Mouse (Mus musculus) limb, embryonic 14.5 days (tissue): ENCODE data around the gene Nhsl2. TPM values are rescaled to one million over a fixed set of nuclear protein-coding genes. Genes with fewer than 3 reads are reported as not detected.

ENCODE experiments used
- ATAC-seq: fragments of 200-750 bp; cut with Nextera tagmentation; 2 replicates; pipeline ENCODE4 v1.8.0; 2017; ENCODE audit warnings: low read depth, moderate number of reproducible peaks, moderate TSS enrichment; ENCODE audit not compliant: low FRiP score
- DNase-seq: peaks from one replicate; pipeline ENCODE4 v3.0.0-alpha.2; 2015; ENCODE audit warnings: low spot score
- H3K27ac ChIP-seq: fragments of 300-500 bp; sonication (generic); replicated peaks from 2 replicates; pipeline ENCODE4 v1.5.1; 2014; ENCODE audit warnings: low read depth, mild to moderate bottlenecking, low read length, moderate library complexity, mixed read lengths
- H3K27me3 ChIP-seq: fragments of 300-500 bp; sonication (generic); 2 replicates; pipeline ENCODE4 v1.6.1; 2014; ENCODE audit warnings: low read length, mixed read lengths; ENCODE audit not compliant: control insufficient read depth, insufficient read depth
- H3K36me3 ChIP-seq: fragments of 300-500 bp; sonication (generic); 2 replicates; pipeline ENCODE4 v1.6.1; 2014; ENCODE audit warnings: mild to moderate bottlenecking, low read length, moderate library complexity, mixed read lengths; ENCODE audit not compliant: control insufficient read depth, insufficient read depth
- H3K4me1 ChIP-seq: fragments of 300-500 bp; sonication (generic); 2 replicates; pipeline ENCODE4 v1.6.1; 2014; ENCODE audit warnings: antibody characterized with exemption, low read length, mixed read lengths; ENCODE audit not compliant: control insufficient read depth, insufficient read depth
- H3K4me2 ChIP-seq: fragments of 300-500 bp; sonication (generic); replicated peaks from 2 replicates; pipeline ENCODE4 v1.6.1; 2014; ENCODE audit warnings: low read depth, mild to moderate bottlenecking, low read length, moderate library complexity; ENCODE audit not compliant: severe bottlenecking
- H3K4me3 ChIP-seq: fragments of 300-500 bp; sonication (generic); replicated peaks from 2 replicates; pipeline ENCODE4 v1.5.1; 2014; ENCODE audit warnings: low read length
- H3K9ac ChIP-seq: fragments of 300-500 bp; sonication (generic); 2 replicates; pipeline ENCODE4 v1.6.1; 2014; ENCODE audit warnings: mild to moderate bottlenecking, low read depth, low read length, moderate library complexity; ENCODE audit not compliant: severe bottlenecking
- H3K9me3 ChIP-seq: fragments of 300-500 bp; sonication (generic); 2 replicates; pipeline ENCODE4 v1.6.1; 2016; ENCODE audit warnings: low read length; ENCODE audit not compliant: control insufficient read depth
- POLR2A ChIP-seq: fragments of 200-500 bp; IDR thresholded peaks from 2 replicates; pipeline ENCODE4 v1.8.0; 2012; ENCODE audit warnings: inconsistent platforms, mild to moderate bottlenecking, moderate library complexity, borderline replicate concordance; ENCODE audit not compliant: insufficient read depth, insufficient read length; ENCODE audit errors: extremely low read depth
- WGBS: fragments of 180-500 bp; shearing (Covaris S2); extraction: QIAGEN DNeasy Blood & Tissue Kit; methylation state at CpG from one replicate; pipeline ENCODE4 v1.1.7; 2014; 5-methylcytosine and 5-hydroxymethylcytosine counted together
- polyA plus RNA-seq, 2 experiments: library from polyadenylated mRNA; depleted of rRNA in 1 of 2; stranded (reverse) in 1 of 2; unstranded in 1 of 2; fragments of >200 nt; fragmentation: Nextera tagmentation in 1 of 2; extraction: Ambion mirVana in 1 of 2; gene quantifications; 2 replicates each; pipeline versions ENCODE4 v1.2.1 to v1.2.3; 2012 to 2014

Nhsl2 gene
- polyA plus RNA-seq, 2 experiments = 6.6 to 13.5 TPM

- no peak overlapping the region for H3K9ac ChIP-seq
- no peak overlapping the region for H3K4me3 ChIP-seq
- WGBS = 71% methylated on average over 7 of the region's 7 CpGs
- no peak for TF ChIP-seq POLR2A
- H3K4me1 ChIP-seq = no peaks in the 10 kb centered on the region
- no peak for DNase-seq
- no peaks in the 10 kb centered on the region for H3K9me3 ChIP-seq
- H3K27ac ChIP-seq = no peak overlapping the region
- H3K4me2 ChIP-seq = no peak overlapping the region
- no peaks in the 10 kb centered on the region for H3K36me3 ChIP-seq
- no peak for ATAC-seq
- H3K27me3 ChIP-seq = no peaks in the 10 kb centered on the region
These were observed 192.4 kb downstream of the Nhsl2 start for GRCm38 (mm10) chrX:102041562-102041961.

- no peak overlapping the region for H3K4me3 ChIP-seq
- H3K9ac ChIP-seq = no peak overlapping the region
- H3K9me3 ChIP-seq = no peaks in the 10 kb centered on the region
- no peak overlapping the region for H3K27ac ChIP-seq
- ATAC-seq (no peak), DNase-seq (no peak)
- WGBS = 91% methylated on average over 4 of the region's 4 CpGs
- H3K36me3 ChIP-seq = no peaks in the 10 kb centered on the region
- no peaks in the 10 kb centered on the region for H3K4me1 ChIP-seq
- TF ChIP-seq POLR2A = no peak
- H3K4me2 ChIP-seq = no peak overlapping the region
- H3K27me3 ChIP-seq = no peaks in the 10 kb centered on the region
These were observed 193.2 kb downstream of the Nhsl2 start for GRCm38 (mm10) chrX:102042386-102042785.

GRCm38 (mm10) chrX:102050552-102050951, 201.4 kb downstream of the Nhsl2 start:
- Histone ChIP-seq H3K9ac (no peak overlapping the region), H3K36me3 (no peaks in the 10 kb centered on the region), H3K4me2 (no peak overlapping the region), H3K9me3 (no peaks in the 10 kb centered on the region), H3K4me1 (no peaks in the 10 kb centered on the region), H3K27ac (no peak overlapping the region), H3K4me3 (no peak overlapping the region), H3K27me3 (no peaks in the 10 kb centered on the region)
- no peak for TF ChIP-seq POLR2A
- DNase-seq (no peak), ATAC-seq (no peak)
- WGBS = 74% methylated on average over 6 of the region's 6 CpGs

GRCm38 (mm10) chrX:102051225-102051624, 202.0 kb downstream of the Nhsl2 start:
- 77% methylated on average over 4 of the region's 4 CpGs for WGBS
- no peak overlapping the region for H3K4me3 ChIP-seq
- no peak for DNase-seq
- H3K27me3 ChIP-seq = no peaks in the 10 kb centered on the region
- no peak overlapping the region for H3K27ac ChIP-seq
- H3K4me2 ChIP-seq = no peak overlapping the region
- no peaks in the 10 kb centered on the region for H3K9me3 ChIP-seq
- H3K9ac ChIP-seq = no peak overlapping the region
- no peak for ATAC-seq
- no peaks in the 10 kb centered on the region for H3K4me1 ChIP-seq
- H3K36me3 ChIP-seq = no peaks in the 10 kb centered on the region
- no peak for TF ChIP-seq POLR2A

GRCm38 (mm10) chrX:102053371-102053770, 204.2 kb downstream of the Nhsl2 start:
- Histone ChIP-seq H3K9me3 (no peaks in the 10 kb centered on the region), H3K36me3 (no peaks in the 10 kb centered on the region), H3K4me1 (no peaks in the 10 kb centered on the region), H3K9ac (no peak overlapping the region), H3K4me3 (no peak overlapping the region), H3K27ac (no peak overlapping the region), H3K27me3 (no peaks in the 10 kb centered on the region), H3K4me2 (no peak overlapping the region)
- no peak for DNase-seq
- 82% methylated on average over 2 of the region's 2 CpGs for WGBS
- ATAC-seq = no peak
- TF ChIP-seq POLR2A = no peak

- H3K27me3 ChIP-seq = no peaks in the 10 kb centered on the region
- no peaks in the 10 kb centered on the region for H3K36me3 ChIP-seq
- no peak for ATAC-seq
- H3K4me3 ChIP-seq = no peak overlapping the region
- no peak overlapping the region for H3K27ac ChIP-seq
- no peaks in the 10 kb centered on the region for H3K4me1 ChIP-seq
- no peaks in the 10 kb centered on the region for H3K9me3 ChIP-seq
- TF ChIP-seq POLR2A = no peak
- no peak for DNase-seq
- no peak overlapping the region for H3K4me2 ChIP-seq
- no peak overlapping the region for H3K9ac ChIP-seq
- 87% methylated on average over 4 of the region's 4 CpGs for WGBS
These were observed 204.8 kb downstream of the Nhsl2 start for GRCm38 (mm10) chrX:102054009-102054408.
